ENCODE assay signal across 11 mouse cellular contexts in genomic region chr17:48436487-48436886, GRCm38 (mm10). TPM values are rescaled to one million over a fixed set of nuclear protein-coding genes. Genes with fewer than 3 reads are reported as not detected.
DNase-seq lines count a peak whose midpoint lies in the region; ATAC-seq and TF ChIP-seq lines count a peak whose summit lies in the region.
"Had no signal": no experiment of that assay in that cellular context is flagged by ENCODE, and none has a peak within 500 bp of the region (broad histone marks: within the 10 kb centered on the region; RNA-seq: fewer than 3 reads in every experiment).

No protein-coding gene starts in this region.

- H3K4me1 ChIP-seq in midbrain, embryonic 11.5 days (ENCODE audit: control insufficient read depth, insufficient read depth, low read length), result peaks cover 4% of the 10 kb centered on the region
- no peaks in the 10 kb centered on the region for H3K4me1 ChIP-seq in midbrain, embryonic 16.5 days (ENCODE audit: control insufficient read depth, insufficient read depth, low read length)
- H3K4me1 ChIP-seq in heart, embryonic 10.5 days, result peaks cover 62% of the 10 kb centered on the region
- H3K4me1 ChIP-seq in kidney, embryonic 14.5 days (ENCODE audit: control insufficient read depth, insufficient read depth, low read length), result peaks cover 23% of the 10 kb centered on the region
- peaks cover 2% of the 10 kb centered on the region; the same call in 1 of the 2 replicates for H3K4me1 ChIP-seq in stomach, postnatal 0 days (replicated peaks; ENCODE audit: control insufficient read depth, insufficient read depth)

- H3K9ac ChIP-seq in midbrain, embryonic 11.5 days (ENCODE audit: low read length), result no peak overlapping the region
- no peak overlapping the region for H3K9ac ChIP-seq in midbrain, embryonic 16.5 days (ENCODE audit: low read depth, low read length)
- no peak overlapping the region for H3K9ac ChIP-seq in kidney, embryonic 14.5 days (ENCODE audit: low read depth, low read length)
- no peak overlapping the region for H3K9ac ChIP-seq in stomach, postnatal 0 days (ENCODE audit: low read length)

- no peak for TF ChIP-seq EP300 in stomach, postnatal 0 days (optimal IDR thresholded peaks at IDR 0.05)

- no peak overlapping the region for H3K27ac ChIP-seq in midbrain, embryonic 11.5 days (ENCODE audit: low read depth, low read length)
- no peak overlapping the region for H3K27ac ChIP-seq in midbrain, embryonic 16.5 days (ENCODE audit: low read length)
- peak overlapping the region; percentile 91 for H3K27ac ChIP-seq in heart, embryonic 10.5 days
- H3K27ac ChIP-seq in kidney, embryonic 14.5 days (ENCODE audit: low read depth, low read length), result peak overlapping the region; percentile 91
- peak overlapping the region; percentile 74 for H3K27ac ChIP-seq in stomach, postnatal 0 days (replicated peaks)

- peak; percentile 69 for DNase-seq in midbrain, embryonic 11.5 days (ENCODE audit: low spot score, missing footprints)
- peak; percentile 89 for DNase-seq in heart, embryonic 10.5 days (ENCODE audit: low spot score)
- DNase-seq in stomach, postnatal 0 days (ENCODE audit: low spot score), result no peak
- no peak for DNase-seq in urinary bladder, postnatal 14 days (ENCODE audit: low spot score)
- DNase-seq in thymus, postnatal 4 days, result no peak
- DNase-seq: left cerebral cortex, postnatal 4 days had no signal

- no peaks in the 10 kb centered on the region for H3K27me3 ChIP-seq in midbrain, embryonic 11.5 days (ENCODE audit: control insufficient read depth, insufficient read depth, low read length)
- H3K27me3 ChIP-seq in midbrain, embryonic 16.5 days (ENCODE audit: control insufficient read depth, insufficient read depth, low read depth, low read length), result no peaks in the 10 kb centered on the region
- no peaks in the 10 kb centered on the region for H3K27me3 ChIP-seq in heart, embryonic 10.5 days (ENCODE audit: insufficient read depth, poor library complexity, severe bottlenecking)
- H3K27me3 ChIP-seq in kidney, embryonic 14.5 days (ENCODE audit: control insufficient read depth, insufficient read depth, low read length), result no peaks in the 10 kb centered on the region
- no peaks in the 10 kb centered on the region for H3K27me3 ChIP-seq in stomach, postnatal 0 days (ENCODE audit: control insufficient read depth, insufficient read depth, low read length)

- H3K36me3 ChIP-seq in midbrain, embryonic 11.5 days (ENCODE audit: control insufficient read depth, insufficient read depth, low read length), result no peaks in the 10 kb centered on the region
- no peaks in the 10 kb centered on the region for H3K36me3 ChIP-seq in midbrain, embryonic 16.5 days (ENCODE audit: control insufficient read depth, insufficient read depth, low read length)
- H3K36me3 ChIP-seq in heart, embryonic 10.5 days, result no peaks in the 10 kb centered on the region
- H3K36me3 ChIP-seq in kidney, embryonic 14.5 days (ENCODE audit: control insufficient read depth, insufficient read depth, low read length), result no peaks in the 10 kb centered on the region
- H3K36me3 ChIP-seq in stomach, postnatal 0 days (ENCODE audit: control insufficient read depth, insufficient read depth, low read length), result no peaks in the 10 kb centered on the region
- H3K36me3 ChIP-seq: midbrain, embryonic 10.5 days had no signal

- 96% methylated on average over 1 of the region's 1 CpGs for WGBS in midbrain, embryonic 11.5 days
- WGBS in midbrain, embryonic 16.5 days, result 85% methylated on average over 1 of the region's 1 CpGs
- WGBS in heart, embryonic 10.5 days, result 29% methylated on average over 1 of the region's 1 CpGs
- WGBS in kidney, embryonic 14.5 days, result 34% methylated on average over 1 of the region's 1 CpGs
- 59% methylated on average over 1 of the region's 1 CpGs for WGBS in stomach, postnatal 0 days

- no peaks in the 10 kb centered on the region for H3K9me3 ChIP-seq in midbrain, embryonic 11.5 days (ENCODE audit: control insufficient read depth, low read length)
- H3K9me3 ChIP-seq in midbrain, embryonic 16.5 days (replicated peaks; ENCODE audit: control insufficient read depth, low read length, poor library complexity, severe bottlenecking), result no peaks in the 10 kb centered on the region
- H3K9me3 ChIP-seq in heart, embryonic 10.5 days, result no peaks in the 10 kb centered on the region
- no peaks in the 10 kb centered on the region for H3K9me3 ChIP-seq in kidney, embryonic 14.5 days (ENCODE audit: control insufficient read depth, low read length)
- no peaks in the 10 kb centered on the region for H3K9me3 ChIP-seq in stomach, postnatal 0 days (ENCODE audit: control insufficient read depth, low read length)
- H3K9me3 ChIP-seq: midbrain, embryonic 10.5 days had no signal

- TF ChIP-seq CTCF in stomach, postnatal 0 days (IDR thresholded peaks at IDR 0.05; ENCODE audit: low read depth), result no peak

- ATAC-seq in midbrain, embryonic 11.5 days (ENCODE audit: low FRiP score), result no peak
- ATAC-seq in midbrain, embryonic 16.5 days, result no peak
- ATAC-seq in kidney, embryonic 14.5 days (ENCODE audit: low FRiP score, low TSS enrichment), result peak; percentile 63
- peak; percentile 14; the same call in 1 of the 2 replicates for ATAC-seq in stomach, postnatal 0 days (ENCODE audit: low FRiP score, low TSS enrichment)
- ATAC-seq in erythroblast, adult 5-6 weeks (replicated peaks; ENCODE audit: low FRiP score, poor library complexity, severe bottlenecking), result no peak

- no peak overlapping the region for H3K4me3 ChIP-seq in midbrain, embryonic 11.5 days (ENCODE audit: low read depth, low read length)
- no peak overlapping the region for H3K4me3 ChIP-seq in midbrain, embryonic 16.5 days (ENCODE audit: low read depth, low read length)
- H3K4me3 ChIP-seq in heart, embryonic 10.5 days, result peak overlapping the region; percentile 29; the same call in 1 of the 2 replicates
- no peak overlapping the region for H3K4me3 ChIP-seq in kidney, embryonic 14.5 days (ENCODE audit: low read length)
- H3K4me3 ChIP-seq in stomach, postnatal 0 days (ENCODE audit: low read depth, low read length), result no peak overlapping the region
- H3K4me3 ChIP-seq: midbrain, embryonic 10.5 days had no signal

- no peak overlapping the region for H3K4me2 ChIP-seq in midbrain, embryonic 11.5 days
- H3K4me2 ChIP-seq in midbrain, embryonic 16.5 days (ENCODE audit: low read length), result no peak overlapping the region
- no peak overlapping the region for H3K4me2 ChIP-seq in kidney, embryonic 14.5 days (replicated peaks; ENCODE audit: low read depth, low read length)
- no peak overlapping the region for H3K4me2 ChIP-seq in stomach, postnatal 0 days (replicated peaks; ENCODE audit: low read depth)

RNA-seq across cellular contexts. Expression of gene Apobec2, which starts 3.8 kb away (rescaled TPM):
- 1.0 and 1.3 TPM in 2 replicates for polyA plus RNA-seq in midbrain, embryonic 11.5 days (2014; fragmentation: Nextera tagmentation; extraction: Ambion mirVana)
- 0.43 and 0.58 TPM in 2 replicates for polyA plus RNA-seq in midbrain, embryonic 16.5 days (2015; fragmentation: Nextera tagmentation; extraction: Ambion mirVana)
- 142 and 213 TPM in 2 replicates for polyA plus RNA-seq in heart, embryonic 10.5 days (2016; fragmentation: Nextera tagmentation; extraction: Ambion mirVana)
- polyA plus RNA-seq in kidney, embryonic 14.5 days (2014; fragmentation: Nextera tagmentation; extraction: Ambion mirVana), result 0.69 and 0.89 TPM in 2 replicates
- polyA plus RNA-seq in stomach, postnatal 0 days (2015; fragmentation: Nextera tagmentation; extraction: Ambion mirVana), result 7.2 and 7.6 TPM in 2 replicates
- not detected in 2 replicates for total RNA-seq in erythroblast, adult 5-6 weeks (2015; ENCODE audit: low replicate concordance)
- not detected in 2 replicates for total RNA-seq in erythroblast, adult 5-6 weeks (2017; ENCODE audit: low replicate concordance)

RNA-seq across cellular contexts. Expression of gene Tspo2, which starts 14.8 kb away (rescaled TPM):
- 0.36 and 0.61 TPM in 2 replicates for polyA plus RNA-seq in midbrain, embryonic 11.5 days (2014; fragmentation: Nextera tagmentation; extraction: Ambion mirVana)
- 1.8 and 1.9 TPM in 2 replicates for polyA plus RNA-seq in midbrain, embryonic 16.5 days (2015; fragmentation: Nextera tagmentation; extraction: Ambion mirVana)
- 0.43 and 0.67 TPM in 2 replicates for polyA plus RNA-seq in heart, embryonic 10.5 days (2016; fragmentation: Nextera tagmentation; extraction: Ambion mirVana)
- 1.9 TPM in 2 replicates for polyA plus RNA-seq in kidney, embryonic 14.5 days (2014; fragmentation: Nextera tagmentation; extraction: Ambion mirVana)
- 0.41 and 0.51 TPM in 2 replicates for polyA plus RNA-seq in stomach, postnatal 0 days (2015; fragmentation: Nextera tagmentation; extraction: Ambion mirVana)
- total RNA-seq in erythroblast, adult 5-6 weeks (2015; ENCODE audit: low replicate concordance), result 503 and 549 TPM in 2 replicates
- total RNA-seq in erythroblast, adult 5-6 weeks (2017; ENCODE audit: low replicate concordance), result 671 and 837 TPM in 2 replicates
- polyA plus RNA-seq: urinary bladder, adult 2 months had no signal

RNA-seq across cellular contexts. Expression of gene Unc5cl, which starts 18.2 kb away (rescaled TPM):
- polyA plus RNA-seq in midbrain, embryonic 11.5 days (2014; fragmentation: Nextera tagmentation; extraction: Ambion mirVana), result 0.22 TPM in 1 of 2 replicates, not detected in the other
- polyA plus RNA-seq in midbrain, embryonic 16.5 days (2015; fragmentation: Nextera tagmentation; extraction: Ambion mirVana), result 0.21 TPM in 1 of 2 replicates, not detected in the other
- polyA plus RNA-seq in heart, embryonic 10.5 days (2016; fragmentation: Nextera tagmentation; extraction: Ambion mirVana), result 0.20 and 0.26 TPM in 2 replicates
- polyA plus RNA-seq in kidney, embryonic 14.5 days (2014; fragmentation: Nextera tagmentation; extraction: Ambion mirVana), result 3.5 and 4.7 TPM in 2 replicates
- polyA plus RNA-seq in stomach, postnatal 0 days (2015; fragmentation: Nextera tagmentation; extraction: Ambion mirVana), result 3.3 and 3.5 TPM in 2 replicates
- total RNA-seq in erythroblast, adult 5-6 weeks (2015; ENCODE audit: low replicate concordance), result 56.8 and 60.7 TPM in 2 replicates
- total RNA-seq in erythroblast, adult 5-6 weeks (2017; ENCODE audit: low replicate concordance), result 32.9 and 47.0 TPM in 2 replicates
- polyA plus RNA-seq: midbrain, embryonic 10.5 days had no signal

RNA-seq across cellular contexts. Expression of gene Oard1, which starts 26.7 kb away (rescaled TPM):
- polyA plus RNA-seq in midbrain, embryonic 11.5 days (2014; fragmentation: Nextera tagmentation; extraction: Ambion mirVana), result 95.9 and 101 TPM in 2 replicates
- polyA plus RNA-seq in midbrain, embryonic 16.5 days (2015; fragmentation: Nextera tagmentation; extraction: Ambion mirVana), result 32.7 and 36.4 TPM in 2 replicates
- polyA plus RNA-seq in heart, embryonic 10.5 days (2016; fragmentation: Nextera tagmentation; extraction: Ambion mirVana), result 56.7 and 78.1 TPM in 2 replicates
- polyA plus RNA-seq in kidney, embryonic 14.5 days (2014; fragmentation: Nextera tagmentation; extraction: Ambion mirVana), result 82.5 and 101 TPM in 2 replicates
- 42.3 and 43.8 TPM in 2 replicates for polyA plus RNA-seq in stomach, postnatal 0 days (2015; fragmentation: Nextera tagmentation; extraction: Ambion mirVana)
- 28.2 and 32.1 TPM in 2 replicates for total RNA-seq in erythroblast, adult 5-6 weeks (2015; ENCODE audit: low replicate concordance)
- total RNA-seq in erythroblast, adult 5-6 weeks (2017; ENCODE audit: low replicate concordance), result 31.6 and 34.2 TPM in 2 replicates

RNA-seq across cellular contexts. Expression of gene Nfya, which starts 26.8 kb away (rescaled TPM):
- 18.4 and 19.4 TPM in 2 replicates for polyA plus RNA-seq in midbrain, embryonic 11.5 days (2014; fragmentation: Nextera tagmentation; extraction: Ambion mirVana)
- 10.7 and 11.1 TPM in 2 replicates for polyA plus RNA-seq in midbrain, embryonic 16.5 days (2015; fragmentation: Nextera tagmentation; extraction: Ambion mirVana)
- 13.7 and 17.3 TPM in 2 replicates for polyA plus RNA-seq in heart, embryonic 10.5 days (2016; fragmentation: Nextera tagmentation; extraction: Ambion mirVana)
- 16.4 and 26.7 TPM in 2 replicates for polyA plus RNA-seq in kidney, embryonic 14.5 days (2014; fragmentation: Nextera tagmentation; extraction: Ambion mirVana)
- 3.0 and 3.5 TPM in 2 replicates for polyA plus RNA-seq in stomach, postnatal 0 days (2015; fragmentation: Nextera tagmentation; extraction: Ambion mirVana)
- total RNA-seq in erythroblast, adult 5-6 weeks (2015; ENCODE audit: low replicate concordance), result 44.0 and 47.2 TPM in 2 replicates
- total RNA-seq in erythroblast, adult 5-6 weeks (2017; ENCODE audit: low replicate concordance), result 30.6 and 42.7 TPM in 2 replicates

Comparison
In these comparisons a context has a peak if more than half of its experiments do, and no peak if none do; other contexts are left out.
1. ATAC-seq: peak in kidney, embryonic 14.5 days (single experiment) and stomach, postnatal 0 days (single experiment); none in midbrain, embryonic 11.5 days (single experiment), midbrain, embryonic 16.5 days (single experiment) and erythroblast, adult 5-6 weeks (single experiment).
2. DNase-seq: peak in midbrain, embryonic 11.5 days (single experiment) and heart, embryonic 10.5 days (single experiment); none in stomach, postnatal 0 days (single experiment), urinary bladder, postnatal 14 days (single experiment) and thymus, postnatal 4 days (single experiment).
3. H3K27ac ChIP-seq: peak in heart, embryonic 10.5 days (single experiment), kidney, embryonic 14.5 days (single experiment) and stomach, postnatal 0 days (single experiment); none in midbrain, embryonic 11.5 days (single experiment) and midbrain, embryonic 16.5 days (single experiment).
4. RNA of gene Apobec2, which starts 3.8 kb away (polyA plus RNA-seq): 142 to 213 TPM in heart, embryonic 10.5 days; 7.2 to 7.6 TPM in stomach, postnatal 0 days, 1.0 to 1.3 TPM in midbrain, embryonic 11.5 days, 0.69 to 0.89 TPM in kidney, embryonic 14.5 days and 0.43 to 0.58 TPM in midbrain, embryonic 16.5 days; every median in the first group is over 10 times any median in the second.